Mouse (Mus musculus): ENCODE measurements around the gene Elovl4. TPM values are rescaled to one million over a fixed set of nuclear protein-coding genes. Genes with fewer than 3 reads are reported as not detected.

Elovl4 gene
- total RNA-seq, 2 experiments from 2014 or later = 0.16 to 0.20 TPM

Other genes with a start within 250 kb of the Elovl4 start
- gene Ttk, start 28.4 kb upstream of the Elovl4 start, total RNA-seq (2021) = under 1 TPM; 0.10 to 0.48 TPM
- 10 to 100 TPM; 32.9 to 37.9 TPM for gene Bckdhb, start 118.9 kb upstream of the Elovl4 start, total RNA-seq (2021)